Mouse (Mus musculus) hematopoietic stem cell, adult 5-6 weeks (primary cell): ENCODE results near the gene Trappc10. TPM values are rescaled to one million over a fixed set of nuclear protein-coding genes. Genes with fewer than 3 reads are reported as not detected.

Experiments used
- ATAC-seq, 2 experiments: fragments of 125-278 bp in 1 of 2; replicated peaks in 1 of 2; 2 replicates each; pipeline ENCODE4 v1.8.0; 2016 to 2017; ENCODE audit warnings: inconsistent platforms in 2 of 2, mild to moderate bottlenecking in 2 of 2, moderate number of reproducible peaks in 2 of 2, low read depth in 1 of 2, moderate TSS enrichment in 1 of 2; ENCODE audit not compliant: low FRiP score in 2 of 2, poor library complexity in 2 of 2, severe bottlenecking in 2 of 2, insufficient read depth in 1 of 2, low TSS enrichment in 1 of 2
- total RNA-seq: library from RNA; stranded (forward); fragments of 172-1452, 232-1000 nt; gene quantifications from 2 replicates; pipeline ENCODE4 v1.2.3, GENCODE M21; 2017

The Trappc10 gene
- total RNA-seq, 1 experiment from 2014 or later = 24.5 TPM

GRCm38 (mm10) chr10:78148834-78149766 lies 95.3 kb downstream of the Trappc10 start:
- peak; percentile 80 to 89; a peak in 3 of 4 replicates for ATAC-seq

DNA sequence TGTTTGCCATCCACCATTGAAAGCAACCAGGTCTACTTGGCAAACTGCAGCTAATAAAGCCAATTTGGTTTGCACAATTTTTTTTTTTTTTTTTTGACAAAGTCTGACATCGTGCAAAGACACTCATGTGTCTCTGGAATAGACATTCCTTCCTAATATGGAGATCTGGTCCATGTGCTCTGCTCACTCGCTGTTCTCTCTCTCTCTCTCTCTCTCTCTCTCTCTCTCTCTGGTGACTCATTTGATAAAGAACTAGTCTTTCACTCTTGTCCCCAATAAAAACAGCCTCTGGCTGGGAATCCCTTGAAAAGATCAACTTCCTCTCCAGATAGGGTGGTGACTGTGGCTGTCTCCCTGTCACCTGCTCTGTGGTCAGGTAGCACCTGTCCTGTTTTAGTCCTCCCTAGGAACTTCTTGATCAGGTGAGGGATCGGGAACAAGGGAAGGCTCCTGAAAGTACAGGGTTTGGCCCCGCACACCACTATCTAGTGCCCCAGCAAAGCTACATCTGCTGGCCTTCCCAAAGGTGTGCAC lies 96.5 kb downstream of the Trappc10 start:
- ATAC-seq = no peak

- no peak for ATAC-seq
These were observed 100.5 kb downstream of the Trappc10 start for GRCm38 (mm10) chr10:78143727-78144505.

DNA sequence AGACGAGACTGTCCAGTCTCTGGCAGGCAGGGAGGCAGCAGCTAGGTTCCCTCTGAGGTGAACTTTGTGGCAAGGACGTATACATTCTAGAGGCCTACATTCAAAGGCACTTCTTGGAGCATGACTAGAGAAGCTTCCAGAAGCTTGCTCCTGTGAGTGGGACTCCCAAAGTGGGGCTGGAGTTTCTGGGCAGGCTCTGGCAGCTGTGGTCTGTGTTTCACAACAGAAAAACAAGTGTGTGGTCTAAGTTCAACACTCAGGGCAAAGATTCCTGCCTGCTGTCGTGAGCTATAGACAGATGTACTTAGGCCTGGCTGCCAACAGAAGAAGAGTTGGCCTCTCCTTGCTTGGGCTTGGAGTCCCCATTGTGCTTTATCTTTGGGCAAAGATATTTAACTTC lies 103.6 kb downstream of the Trappc10 start:
- ATAC-seq = no peak

DNA sequence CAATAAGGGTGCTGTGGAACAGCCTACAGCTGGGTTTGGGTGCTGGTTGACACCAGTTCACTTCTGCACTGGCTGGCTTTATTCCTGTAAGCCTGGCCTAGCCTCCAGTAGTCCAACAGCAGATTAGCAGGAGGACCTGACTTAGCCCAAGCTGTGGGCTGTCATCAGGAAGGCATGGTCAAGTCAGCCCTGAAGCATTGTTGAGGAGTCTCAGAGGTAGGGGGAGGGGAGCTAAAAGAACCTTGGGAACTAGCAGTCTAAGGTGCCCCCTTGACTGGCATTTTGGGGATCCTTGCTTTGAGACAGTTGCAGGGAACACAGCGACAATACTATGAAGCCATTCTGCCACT lies 104.2 kb downstream of the Trappc10 start:
- ATAC-seq = no peak

DNA sequence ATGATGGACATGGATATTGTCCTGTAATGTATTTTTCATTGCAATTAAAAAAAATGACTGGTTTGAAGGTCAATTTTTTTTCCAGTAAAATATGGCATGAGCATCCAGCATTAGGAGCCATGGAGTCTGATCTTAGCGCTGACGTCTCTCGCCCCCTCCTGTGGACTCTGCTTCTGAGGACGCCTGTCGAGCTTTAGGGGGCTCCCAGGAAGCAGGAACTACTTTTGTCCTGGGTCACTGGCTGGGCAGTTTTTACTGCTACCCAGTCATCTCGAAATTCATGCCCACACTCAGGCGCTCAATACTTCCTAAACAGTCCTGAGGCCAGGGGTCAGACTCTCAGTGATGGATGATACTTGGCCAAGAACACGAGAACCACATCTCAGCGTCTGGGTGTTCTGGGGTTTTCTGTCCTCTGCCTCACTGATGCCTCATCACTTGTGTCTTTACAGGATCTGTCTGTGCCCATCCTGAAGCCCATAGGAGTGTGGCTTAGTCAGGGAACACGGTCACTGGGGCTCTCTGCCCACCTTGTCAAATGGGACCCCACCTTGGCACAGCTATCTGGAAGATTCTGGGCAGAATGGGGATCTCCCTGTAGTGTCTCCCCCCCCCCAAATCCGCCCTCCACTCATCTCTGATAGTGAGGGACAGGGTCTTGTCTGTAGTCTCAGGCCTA lies 104.7 kb downstream of the Trappc10 start:
- no peak for ATAC-seq

DNA sequence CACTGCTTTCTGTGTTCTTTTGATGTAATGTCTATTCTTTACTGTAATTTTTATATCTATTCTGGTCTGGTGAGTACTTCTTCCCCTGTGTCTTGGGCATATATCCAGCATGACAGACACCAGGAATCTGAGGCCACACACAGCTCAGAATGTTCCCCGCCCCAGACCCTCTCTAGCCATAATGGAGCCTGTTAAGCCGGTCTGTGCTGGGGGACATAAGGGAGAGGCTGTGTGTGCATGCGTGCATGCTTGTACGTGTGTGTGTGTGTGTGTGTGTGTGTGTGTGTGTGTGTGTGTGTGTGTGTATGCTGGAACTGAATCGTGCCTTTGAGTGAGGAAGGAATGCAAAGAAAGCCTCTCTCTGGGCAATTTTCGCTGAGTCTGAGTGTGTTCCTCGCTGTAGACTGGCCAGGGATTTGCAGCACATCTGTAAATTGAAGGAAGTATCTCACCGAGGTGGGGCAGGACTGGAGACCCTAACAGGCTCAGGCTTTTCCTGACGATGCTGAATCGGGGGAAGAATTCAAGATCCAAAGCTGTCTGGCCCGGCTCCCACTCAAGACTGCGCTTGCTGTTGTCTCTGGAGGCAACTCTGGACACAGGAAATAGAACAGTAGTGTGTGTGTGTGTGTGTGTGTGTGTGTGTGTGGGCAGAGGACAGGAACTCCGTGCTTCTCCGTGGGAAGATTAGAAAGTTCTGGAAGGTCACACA lies 105.5 kb downstream of the Trappc10 start:
- ATAC-seq = no peak

DNA sequence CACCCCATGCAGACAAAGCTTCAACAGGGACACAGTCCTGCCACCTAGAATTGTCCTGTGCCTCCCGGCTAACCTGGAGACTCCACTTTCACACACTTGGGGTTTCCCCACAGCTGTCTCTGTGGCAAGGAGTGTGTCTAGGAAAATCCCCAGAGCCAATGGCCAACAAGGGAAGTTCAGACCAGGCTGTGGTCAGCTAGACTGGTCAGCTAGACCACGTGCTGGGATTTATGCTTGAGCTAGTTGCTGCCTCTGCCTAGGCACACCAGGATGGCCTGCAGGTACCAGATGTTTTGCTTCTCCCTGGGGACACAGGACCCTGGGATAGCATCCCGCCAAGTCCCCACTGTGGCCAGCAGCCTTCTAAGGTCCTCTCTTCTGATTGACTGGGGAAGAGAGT lies 107.2 kb downstream of the Trappc10 start:
- ATAC-seq = no peak

Other genes starting within 250 kb of the Trappc10 start
- gene Pfkl, start 234.6 kb downstream of the Trappc10 start, total RNA-seq = 42.1 and 65.3 TPM in 2 replicates
- 0.75 and 0.94 TPM in 2 replicates for gene Dnmt3l, start 202.7 kb downstream of the Trappc10 start, total RNA-seq
- gene Aire, start 201.0 kb downstream of the Trappc10 start, total RNA-seq = 1.0 and 1.6 TPM in 2 replicates
- gene Icosl, start 175.3 kb downstream of the Trappc10 start, total RNA-seq = 5.1 and 6.8 TPM in 2 replicates
- 74.6 and 96.5 TPM in 2 replicates for gene D10Jhu81e, start 74.9 kb downstream of the Trappc10 start, total RNA-seq
- 23.6 and 26.3 TPM in 2 replicates for gene Pwp2, start 59.5 kb downstream of the Trappc10 start, total RNA-seq
- gene Agpat3, start 107.8 kb upstream of the Trappc10 start, total RNA-seq = 10.9 and 13.1 TPM in 2 replicates
- 310 and 472 TPM in 2 replicates for gene Rrp1, start 168.4 kb upstream of the Trappc10 start, total RNA-seq
- gene Cstb, start 181.0 kb upstream of the Trappc10 start, total RNA-seq = 28.9 and 59.0 TPM in 2 replicates
- gene Pdxk, start 220.3 kb upstream of the Trappc10 start, total RNA-seq = 12.3 and 17.1 TPM in 2 replicates